Mouse (Mus musculus): ENCODE results near the gene Inip.

DNA sequence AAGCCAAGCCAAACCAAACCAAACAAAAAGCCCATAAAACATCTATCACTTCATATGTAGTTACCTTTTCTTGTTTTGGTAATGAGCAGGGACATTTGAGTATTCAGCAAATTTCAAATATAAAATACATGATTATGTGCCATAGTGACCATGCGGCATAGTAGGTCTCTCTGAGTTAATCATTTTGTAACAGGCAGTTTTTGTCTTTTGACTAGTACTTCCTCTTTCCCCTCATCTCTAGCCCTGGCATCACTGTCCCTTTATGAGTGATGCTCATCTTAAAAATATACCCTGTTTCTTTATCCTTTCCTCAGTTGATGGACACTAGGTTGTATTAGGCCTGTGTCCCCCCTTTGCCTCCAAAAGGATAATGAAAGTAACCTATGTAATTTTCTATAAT, 20.1 kb upstream of the Inip start:
- no peak for TF ChIP-seq CTCF (conservative IDR thresholded peaks at IDR 0.05; ENCODE audit: insufficient read depth, insufficient read length, low read depth, low read length)
- TF ChIP-seq POLR2A (IDR thresholded peaks at IDR 0.05; ENCODE audit: low read depth, low read length), result no peak

All from kidney, adult 2 months (tissue).